In the genomic region with DNA sequence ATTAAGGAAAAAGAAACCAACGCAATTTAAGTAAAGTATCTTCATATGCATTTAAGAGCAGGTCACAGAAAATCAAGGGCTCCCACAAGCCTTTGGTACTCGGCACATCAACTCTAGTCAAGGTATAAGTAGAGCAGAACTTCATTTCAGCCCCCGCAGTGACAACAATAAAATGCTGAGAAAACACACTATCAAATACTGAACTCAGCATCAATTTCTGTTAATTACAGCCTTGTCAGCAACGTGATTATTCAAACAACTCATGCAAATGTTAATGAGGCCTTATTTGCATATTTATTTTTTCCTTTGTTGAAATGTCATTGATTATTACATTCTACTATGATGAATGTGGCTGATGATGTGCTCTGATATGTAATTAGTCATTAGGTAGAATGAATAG, we compare ENCODE assay signal across 14 mouse cellular contexts.
DNase-seq lines count a peak whose midpoint lies in the region; ATAC-seq and TF ChIP-seq lines count a peak whose summit lies in the region.
"Had no signal": no experiment of that assay in that cellular context is flagged by ENCODE, and none has a peak within 500 bp of the region (broad histone marks: within the 10 kb centered on the region; RNA-seq: fewer than 3 reads in every experiment).

No protein-coding gene starts in this region.

- no peak overlapping the region for H3K4me3 ChIP-seq in forebrain, embryonic 12.5 days (replicated peaks)
- H3K4me3 ChIP-seq in forebrain, embryonic 10.5 days: no peak overlapping the region
- H3K4me3 ChIP-seq in layer of hippocampus, adult 2 months: no peak overlapping the region
- no peak overlapping the region for H3K4me3 ChIP-seq in hindbrain, embryonic 10.5 days
- no peak overlapping the region for H3K4me3 ChIP-seq in neural tube, embryonic 14.5 days (ENCODE audit: low read depth, low read length)
- H3K4me3 ChIP-seq: embryonic facial prominence, embryonic 12.5 days; neural tube, embryonic 12.5 days had no signal

- ATAC-seq in forebrain, embryonic 12.5 days (ENCODE audit: low FRiP score): no peak
- ATAC-seq in neural tube, embryonic 14.5 days (ENCODE audit: low read depth): peak; percentile 59; the same call in 1 of the 2 replicates
- ATAC-seq in frontal cortex, adult (ENCODE audit: low TSS enrichment): no peak
- ATAC-seq: inflammation-experienced regulatory T-cells, adult 6 months had no signal

- H3K27me3 ChIP-seq in forebrain, embryonic 12.5 days: no peaks in the 10 kb centered on the region
- H3K27me3 ChIP-seq in forebrain, embryonic 10.5 days (ENCODE audit: poor library complexity, severe bottlenecking): no peaks in the 10 kb centered on the region
- H3K27me3 ChIP-seq in hindbrain, embryonic 10.5 days (ENCODE audit: insufficient read depth, poor library complexity, severe bottlenecking): no peaks in the 10 kb centered on the region
- no peaks in the 10 kb centered on the region for H3K27me3 ChIP-seq in neural tube, embryonic 14.5 days (ENCODE audit: control insufficient read depth, insufficient read depth, low read length)
- H3K27me3 ChIP-seq: embryonic facial prominence, embryonic 12.5 days; neural tube, embryonic 12.5 days had no signal

- TF ChIP-seq CTCF in layer of hippocampus, adult 2 months (conservative IDR thresholded peaks at IDR 0.05): no peak

- no peaks in the 10 kb centered on the region for H3K36me3 ChIP-seq in forebrain, embryonic 12.5 days (replicated peaks)
- H3K36me3 ChIP-seq in forebrain, embryonic 10.5 days (replicated peaks): peaks cover 9% of the 10 kb centered on the region
- H3K36me3 ChIP-seq in hindbrain, embryonic 10.5 days: peaks cover 6% of the 10 kb centered on the region
- no peaks in the 10 kb centered on the region for H3K36me3 ChIP-seq in neural tube, embryonic 14.5 days (ENCODE audit: control insufficient read depth, insufficient read depth, low read length)
- H3K36me3 ChIP-seq: embryonic facial prominence, embryonic 12.5 days; neural tube, embryonic 12.5 days had no signal

- H3K27ac ChIP-seq in forebrain, embryonic 12.5 days: 0 out of 2 replicates have a peak overlapping the region, but pooled peaks have one; percentile 46
- no peak overlapping the region for H3K27ac ChIP-seq in forebrain, embryonic 10.5 days
- peak overlapping the region; percentile 55 for H3K27ac ChIP-seq in layer of hippocampus, adult 2 months
- peak overlapping the region; percentile 64; the same call in 1 of the 2 replicates for H3K27ac ChIP-seq in hindbrain, embryonic 10.5 days
- peak overlapping the region; percentile 78; the same call in 1 of the 2 replicates for H3K27ac ChIP-seq in neural tube, embryonic 14.5 days (ENCODE audit: low read depth, low read length)

- peaks cover 31% of the 10 kb centered on the region for H3K4me1 ChIP-seq in forebrain, embryonic 12.5 days
- peaks cover 46% of the 10 kb centered on the region for H3K4me1 ChIP-seq in forebrain, embryonic 10.5 days
- peaks cover 43% of the 10 kb centered on the region for H3K4me1 ChIP-seq in hindbrain, embryonic 10.5 days (replicated peaks)
- H3K4me1 ChIP-seq in neural tube, embryonic 14.5 days (ENCODE audit: control insufficient read depth, insufficient read depth, low read length): peaks cover 35% of the 10 kb centered on the region

- H3K4me2 ChIP-seq in forebrain, embryonic 12.5 days: no peak overlapping the region
- no peak overlapping the region for H3K4me2 ChIP-seq in neural tube, embryonic 14.5 days (ENCODE audit: low read depth, low read length)
- H3K4me2 ChIP-seq: embryonic facial prominence, embryonic 12.5 days had no signal

- no peaks in the 10 kb centered on the region for H3K9me3 ChIP-seq in forebrain, embryonic 12.5 days
- peaks cover 4% of the 10 kb centered on the region; the same call in 1 of the 2 replicates for H3K9me3 ChIP-seq in forebrain, embryonic 10.5 days
- no peaks in the 10 kb centered on the region for H3K9me3 ChIP-seq in hindbrain, embryonic 10.5 days
- no peaks in the 10 kb centered on the region for H3K9me3 ChIP-seq in neural tube, embryonic 14.5 days (ENCODE audit: control insufficient read depth, low read length)
- H3K9me3 ChIP-seq: embryonic facial prominence, embryonic 12.5 days; neural tube, embryonic 12.5 days had no signal

- 25% methylated on average over 4 of the region's 4 CpGs for WGBS in forebrain, embryonic 12.5 days
- 67% methylated on average over 4 of the region's 4 CpGs for WGBS in forebrain, embryonic 10.5 days
- 73% methylated on average over 4 of the region's 4 CpGs for WGBS in hindbrain, embryonic 10.5 days
- 27% methylated on average over 4 of the region's 4 CpGs for WGBS in neural tube, embryonic 14.5 days

- no peak for DNase-seq in forebrain, embryonic 10.5 days (ENCODE audit: extremely low spot score, low spot score)
- no peak for DNase-seq in layer of hippocampus, adult 2 months (ENCODE audit: low spot score in 2 of 2)
- no peak for DNase-seq in layer of hippocampus, postnatal 36 days
- no peak for DNase-seq in hindbrain, embryonic 10.5 days (ENCODE audit: low spot score)
- DNase-seq in cerebellum, adult 9-10 months: no peak
- DNase-seq: adrenal gland, postnatal 25 days; lung, adult 18-20 months; thymus, adult 18-20 months had no signal

- H3K9ac ChIP-seq in forebrain, embryonic 12.5 days: no peak overlapping the region
- no peak overlapping the region for H3K9ac ChIP-seq in neural tube, embryonic 14.5 days (replicated peaks; ENCODE audit: low read depth, low read length)
- H3K9ac ChIP-seq: embryonic facial prominence, embryonic 12.5 days; neural tube, embryonic 12.5 days had no signal
